Mouse (Mus musculus) embryonic facial prominence, embryonic 12.5 days (tissue): ENCODE results near the gene Gabrb3. TPM values are rescaled to one million over a fixed set of nuclear protein-coding genes. Genes with fewer than 3 reads are reported as not detected.

Experiments
- ATAC-seq: fragments of 200-750 bp; cut with Nextera tagmentation; 2 replicates; pipeline ENCODE4 v1.8.0; 2017; ENCODE audit not compliant: insufficient number of reproducible peaks, insufficient read depth, low FRiP score, low TSS enrichment
- H3K27ac ChIP-seq: fragments of 300-500 bp; sonication (generic); 2 replicates; pipeline ENCODE4 v1.5.1; 2016; ENCODE audit warnings: mild to moderate bottlenecking
- H3K27me3 ChIP-seq: fragments of 300-500 bp; sonication (generic); 2 replicates; pipeline ENCODE4 v1.6.1; 2016; ENCODE audit warnings: mild to moderate bottlenecking, moderate library complexity
- H3K36me3 ChIP-seq: fragments of 300-500 bp; sonication (generic); 2 replicates; pipeline ENCODE4 v1.6.1; 2016; ENCODE audit warnings: mild to moderate bottlenecking
- H3K4me1 ChIP-seq: fragments of 300-500 bp; sonication (generic); 2 replicates; pipeline ENCODE4 v1.6.1; 2016
- H3K4me2 ChIP-seq: fragments of 300-500 bp; sonication (generic); replicated peaks from 2 replicates; pipeline ENCODE4 v1.6.1; 2016; ENCODE audit warnings: mild to moderate bottlenecking, moderate library complexity
- H3K4me3 ChIP-seq: fragments of 300-500 bp; sonication (generic); 2 replicates; pipeline ENCODE4 v1.5.1; 2016; ENCODE audit warnings: mild to moderate bottlenecking
- H3K9ac ChIP-seq: fragments of 300-500 bp; sonication (generic); 2 replicates; pipeline ENCODE4 v1.6.1; 2016; ENCODE audit warnings: mild to moderate bottlenecking, moderate library complexity
- H3K9me3 ChIP-seq: fragments of 300-500 bp; sonication (generic); 2 replicates; pipeline ENCODE4 v1.6.1; 2016; ENCODE audit warnings: mild to moderate bottlenecking, moderate library complexity
- WGBS: fragments of 180-500 bp; shearing (Covaris S2); methylation state at CpG from one replicate; pipeline ENCODE4 v1.1.7; 2016; 5-methylcytosine and 5-hydroxymethylcytosine counted together
- polyA plus RNA-seq: library from polyadenylated mRNA; unstranded; fragments of >200 nt; fragmentation: Nextera tagmentation; extraction: Ambion mirVana; gene quantifications from 2 replicates; pipeline ENCODE4 v1.2.1, GENCODE M21; 2016

The Gabrb3 gene
- polyA plus RNA-seq, 1 experiment from 2014 or later: 3.4 TPM

DNA sequence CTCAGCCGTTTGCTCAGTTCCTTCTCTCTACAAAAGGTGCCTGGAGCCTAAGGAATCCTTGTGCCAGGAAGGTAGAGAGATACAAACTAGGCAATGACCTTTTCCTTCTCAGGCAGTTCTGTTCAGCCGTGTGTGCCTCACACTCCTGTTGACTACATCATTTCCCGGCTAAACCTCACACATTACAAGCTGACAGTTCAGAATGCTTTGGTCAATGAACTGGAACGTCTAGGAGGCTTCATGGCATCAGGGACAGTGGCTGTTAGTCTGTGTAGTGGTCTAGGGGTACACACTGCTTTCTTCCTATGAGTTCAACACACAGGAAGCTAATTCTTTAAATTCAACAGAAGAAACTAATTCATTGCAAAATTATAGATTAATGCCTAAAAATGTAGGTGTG, 216.2 kb downstream of the Gabrb3 start:
- H3K4me1 ChIP-seq: no peaks in the 10 kb centered on the region
- H3K4me2 ChIP-seq: no peak overlapping the region
- 55% methylated on average over 4 of the region's 4 CpGs for WGBS
- no peaks in the 10 kb centered on the region for H3K36me3 ChIP-seq
- H3K27me3 ChIP-seq: no peaks in the 10 kb centered on the region
- no peaks in the 10 kb centered on the region for H3K9me3 ChIP-seq
- no peak for ATAC-seq
- H3K9ac ChIP-seq: no peak overlapping the region
- H3K27ac ChIP-seq: no peak overlapping the region
- H3K4me3 ChIP-seq: no peak overlapping the region

DNA sequence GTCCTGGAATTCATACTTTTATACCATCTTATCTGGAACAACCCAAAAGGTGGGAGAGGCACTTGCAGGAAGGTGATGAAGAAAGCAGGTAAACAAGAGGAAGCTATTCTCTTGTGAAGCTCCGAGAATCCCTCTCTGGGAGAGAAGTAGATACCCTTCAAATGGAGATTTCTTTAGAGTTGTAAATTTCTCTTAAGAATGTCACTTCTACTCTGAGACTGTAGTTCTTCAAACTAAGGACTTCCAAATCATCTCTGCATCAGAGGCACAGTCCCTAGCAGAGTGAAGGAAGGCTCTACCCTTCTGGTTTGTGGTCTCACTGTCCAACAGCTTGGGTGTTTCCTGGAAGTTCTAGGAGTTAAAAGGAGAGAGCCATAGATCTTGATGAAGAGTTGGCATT, 221.3 kb downstream of the Gabrb3 start:
- Histone ChIP-seq H3K4me2 (no peak overlapping the region), H3K4me3 (no peak overlapping the region), H3K9me3 (no peaks in the 10 kb centered on the region), H3K4me1 (no peaks in the 10 kb centered on the region), H3K27ac (no peak overlapping the region), H3K27me3 (no peaks in the 10 kb centered on the region), H3K9ac (no peak overlapping the region), H3K36me3 (no peaks in the 10 kb centered on the region)
- WGBS: 74% methylated on average over 1 of the region's 1 CpGs
- ATAC-seq: no peak

DNA sequence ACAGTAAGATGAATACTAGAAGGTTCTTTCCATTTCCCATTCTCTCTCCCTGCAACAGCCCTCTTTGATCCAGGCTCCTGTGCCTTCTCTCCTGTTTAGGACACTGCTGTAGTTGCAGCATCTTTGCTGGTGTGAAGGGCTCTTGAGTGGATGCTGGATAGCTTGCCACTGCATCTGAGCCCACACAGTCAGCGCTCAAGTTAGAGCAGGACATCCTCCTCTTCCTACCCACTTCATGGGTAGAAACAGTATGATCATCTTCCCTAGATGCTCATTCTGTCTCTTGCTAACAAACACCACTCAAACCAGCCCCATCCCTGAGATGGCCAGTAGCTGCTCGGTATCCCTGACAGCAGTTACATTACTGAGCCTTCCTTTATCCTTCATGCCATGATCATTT, 227.9 kb downstream of the Gabrb3 start:
- Histone ChIP-seq H3K9ac (no peak overlapping the region), H3K36me3 (no peaks in the 10 kb centered on the region), H3K4me3 (no peak overlapping the region), H3K4me1 (no peaks in the 10 kb centered on the region), H3K27me3 (no peaks in the 10 kb centered on the region), H3K9me3 (no peaks in the 10 kb centered on the region), H3K27ac (no peak overlapping the region), H3K4me2 (no peak overlapping the region)
- 90% methylated on average over 2 of the region's 2 CpGs for WGBS
- no peak for ATAC-seq

DNA sequence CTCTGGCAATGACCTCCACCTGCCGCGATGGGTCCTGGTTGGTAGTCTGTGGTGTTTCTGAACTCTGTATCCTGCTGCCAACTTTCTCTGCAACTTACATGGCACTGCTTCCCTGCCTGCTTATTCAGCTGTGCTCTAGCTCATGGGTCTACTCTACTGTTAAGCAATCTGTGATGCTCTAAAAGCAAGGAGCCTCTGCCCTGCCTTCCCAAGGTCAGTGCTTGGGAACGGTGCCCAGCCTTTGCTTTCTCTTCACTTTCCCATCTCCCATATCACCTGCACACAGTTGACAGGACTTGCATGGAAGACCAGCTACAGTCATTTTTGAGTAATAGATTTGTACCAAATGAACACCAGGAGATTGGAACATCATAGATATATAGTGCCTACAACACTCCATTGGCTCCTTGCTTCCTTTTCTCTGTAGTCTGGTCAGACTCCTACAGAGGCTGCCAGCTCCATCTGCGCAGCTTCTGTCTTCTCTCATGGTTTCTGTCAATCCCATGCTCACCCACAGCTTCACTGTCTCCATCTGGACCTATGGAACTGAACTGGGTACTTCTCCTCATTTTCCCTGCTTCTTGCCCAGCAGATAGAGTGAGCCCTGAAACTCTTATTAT, 228.8 kb downstream of the Gabrb3 start:
- WGBS: 93% methylated on average over 4 of the region's 4 CpGs
- H3K4me3 ChIP-seq: no peak overlapping the region
- no peak overlapping the region for H3K4me2 ChIP-seq
- no peaks in the 10 kb centered on the region for H3K36me3 ChIP-seq
- H3K27ac ChIP-seq: no peak overlapping the region
- ATAC-seq: no peak
- no peaks in the 10 kb centered on the region for H3K4me1 ChIP-seq
- no peak overlapping the region for H3K9ac ChIP-seq
- no peaks in the 10 kb centered on the region for H3K9me3 ChIP-seq
- no peaks in the 10 kb centered on the region for H3K27me3 ChIP-seq

DNA sequence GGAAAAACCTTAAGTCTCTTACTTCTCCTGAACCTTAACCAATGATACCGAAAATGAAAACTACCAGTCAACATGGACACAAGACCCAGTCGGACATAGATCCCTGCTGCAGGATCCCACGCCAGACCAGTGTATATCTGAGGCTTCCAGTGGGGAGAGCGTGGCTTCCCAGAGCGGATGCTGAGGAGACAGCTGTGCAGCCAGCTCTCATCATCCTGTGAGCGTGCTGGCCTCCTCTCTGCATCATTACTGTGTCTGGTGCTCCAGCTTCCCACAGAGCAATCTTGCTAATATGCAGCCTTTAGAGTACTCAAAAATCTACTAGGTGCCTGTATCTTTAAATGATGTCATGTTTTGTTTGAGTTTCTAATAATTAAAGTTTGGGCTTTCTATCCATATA, 257.9 kb downstream of the Gabrb3 start:
- H3K36me3 ChIP-seq: no peaks in the 10 kb centered on the region
- no peaks in the 10 kb centered on the region for H3K9me3 ChIP-seq
- ATAC-seq: no peak
- no peak overlapping the region for H3K4me3 ChIP-seq
- no peak overlapping the region for H3K9ac ChIP-seq
- H3K4me2 ChIP-seq: no peak overlapping the region
- H3K4me1 ChIP-seq: no peaks in the 10 kb centered on the region
- no peak overlapping the region for H3K27ac ChIP-seq
- no peaks in the 10 kb centered on the region for H3K27me3 ChIP-seq
- 85% methylated on average over 6 of the region's 6 CpGs for WGBS

DNA sequence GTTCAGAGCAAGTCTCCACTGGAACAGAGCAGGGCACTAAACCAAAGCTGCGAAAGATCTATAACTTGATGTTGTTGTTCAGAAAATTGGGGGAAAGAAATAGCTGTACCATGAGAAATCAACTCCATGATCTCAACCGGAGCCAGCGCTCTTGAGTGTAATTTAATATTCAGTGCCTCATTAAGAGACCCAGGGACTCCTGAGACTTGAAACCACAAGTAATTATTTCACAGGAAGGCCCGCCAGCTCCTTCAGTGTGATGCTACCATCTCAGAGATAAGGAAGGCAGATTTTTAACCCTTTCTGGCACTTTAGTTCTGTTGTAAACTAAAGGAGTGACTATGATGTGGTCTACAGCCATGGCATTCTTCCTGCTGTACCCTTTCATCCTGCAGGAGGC, 270.3 kb downstream of the Gabrb3 start:
- Histone ChIP-seq H3K4me3 (no peak overlapping the region), H3K27me3 (no peaks in the 10 kb centered on the region), H3K4me1 (no peaks in the 10 kb centered on the region), H3K27ac (no peak overlapping the region), H3K9me3 (no peaks in the 10 kb centered on the region), H3K36me3 (no peaks in the 10 kb centered on the region), H3K4me2 (no peak overlapping the region), H3K9ac (no peak overlapping the region)
- WGBS: 50% methylated on average over 4 of the region's 4 CpGs
- no peak for ATAC-seq

DNA sequence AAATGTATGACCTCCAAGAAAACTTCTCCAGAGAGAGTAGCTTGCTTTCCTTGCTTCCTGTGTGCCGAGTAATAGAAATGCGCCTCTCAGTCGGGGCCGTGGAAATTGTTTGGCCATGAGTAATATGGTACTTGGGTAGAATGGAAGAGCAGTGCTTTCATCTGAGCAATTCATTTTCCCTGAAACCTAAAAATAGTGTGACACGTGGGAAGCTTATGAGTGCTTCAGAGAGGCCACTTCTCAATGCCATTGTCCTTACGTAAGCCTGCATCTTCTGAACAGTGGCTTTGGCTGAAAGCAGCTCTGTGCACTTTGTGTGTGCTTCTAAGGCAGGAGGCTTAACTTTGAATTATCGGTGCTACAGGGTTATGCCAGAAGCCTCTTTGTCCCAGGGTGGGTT, 280.9 kb downstream of the Gabrb3 start:
- Histone ChIP-seq H3K9me3 (no peaks in the 10 kb centered on the region), H3K4me2 (no peak overlapping the region), H3K27ac (no peak overlapping the region), H3K4me1 (no peaks in the 10 kb centered on the region), H3K9ac (no peak overlapping the region), H3K4me3 (no peak overlapping the region), H3K36me3 (no peaks in the 10 kb centered on the region), H3K27me3 (no peaks in the 10 kb centered on the region)
- no peak for ATAC-seq
- WGBS: 88% methylated on average over 7 of the region's 7 CpGs

DNA sequence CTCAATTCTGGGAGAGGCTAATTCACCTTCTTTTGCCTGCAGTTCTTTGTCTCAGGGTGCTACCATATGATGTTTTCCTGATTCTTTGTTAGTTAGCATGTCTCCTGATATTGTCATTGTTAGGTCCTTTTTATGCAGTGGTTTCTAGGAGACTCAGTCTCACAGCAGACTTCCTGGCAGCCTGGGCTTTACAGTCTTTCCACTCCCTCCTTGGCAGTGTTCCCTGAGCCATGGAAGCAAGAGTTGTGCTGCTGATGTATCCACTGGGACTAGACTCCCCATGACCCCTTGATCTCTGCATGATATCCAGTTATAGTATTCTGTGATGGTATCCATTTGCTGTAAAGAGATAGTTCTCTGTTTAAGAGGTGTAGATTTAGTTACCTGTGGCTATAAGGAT, 281.6 kb downstream of the Gabrb3 start:
- H3K4me3 ChIP-seq: no peak overlapping the region
- no peak overlapping the region for H3K27ac ChIP-seq
- H3K9ac ChIP-seq: no peak overlapping the region
- H3K4me1 ChIP-seq: no peaks in the 10 kb centered on the region
- H3K9me3 ChIP-seq: no peaks in the 10 kb centered on the region
- ATAC-seq: no peak
- H3K4me2 ChIP-seq: no peak overlapping the region
- no peaks in the 10 kb centered on the region for H3K36me3 ChIP-seq
- no peaks in the 10 kb centered on the region for H3K27me3 ChIP-seq

DNA sequence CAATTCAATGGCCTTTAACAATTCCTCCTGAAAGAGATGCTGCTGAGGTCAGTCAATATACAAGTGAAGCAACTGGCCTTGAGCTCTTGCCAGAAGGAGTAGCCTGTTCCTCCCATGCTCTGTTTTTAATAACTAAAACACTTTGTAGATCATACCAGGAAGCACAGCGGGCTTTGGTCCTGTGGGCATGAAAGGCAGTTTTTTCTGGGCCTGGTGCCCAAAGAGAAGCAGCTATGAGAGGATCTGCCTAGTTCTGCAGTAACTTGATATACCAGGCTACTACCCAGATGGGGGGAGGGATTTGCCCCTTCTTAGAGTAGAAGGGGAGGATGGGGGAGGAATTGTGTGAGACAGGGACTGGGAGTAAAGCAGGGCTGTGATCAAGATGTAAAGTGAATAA, 284.1 kb downstream of the Gabrb3 start:
- Histone ChIP-seq H3K4me2 (no peak overlapping the region), H3K4me3 (no peak overlapping the region), H3K36me3 (no peaks in the 10 kb centered on the region), H3K4me1 (no peaks in the 10 kb centered on the region), H3K27me3 (no peaks in the 10 kb centered on the region), H3K27ac (no peak overlapping the region), H3K9me3 (no peaks in the 10 kb centered on the region), H3K9ac (no peak overlapping the region)
- 33% methylated on average over 1 of the region's 1 CpGs for WGBS
- ATAC-seq: no peak

DNA sequence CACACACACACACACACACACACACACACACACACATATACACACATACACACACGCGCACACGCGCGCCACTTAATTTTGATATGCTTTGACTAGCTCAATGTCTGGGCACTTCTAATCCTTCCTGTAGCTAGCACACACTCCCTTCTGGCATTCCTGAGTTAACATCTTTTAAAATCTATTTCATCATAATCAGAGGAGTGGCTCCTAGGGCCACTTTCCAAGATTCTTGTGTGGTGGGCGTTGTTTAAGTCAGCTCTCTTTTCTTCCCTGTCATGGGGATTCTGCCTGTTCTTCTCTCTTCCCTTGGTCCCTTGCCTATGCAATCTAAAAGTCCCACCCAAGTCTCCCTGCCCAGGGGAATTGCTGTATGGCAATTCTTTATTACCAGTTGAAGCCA, 286.6 kb downstream of the Gabrb3 start:
- Histone ChIP-seq H3K4me3 (no peak overlapping the region), H3K36me3 (no peaks in the 10 kb centered on the region), H3K27ac (no peak overlapping the region), H3K9ac (no peak overlapping the region), H3K4me1 (no peaks in the 10 kb centered on the region), H3K4me2 (no peak overlapping the region), H3K9me3 (no peaks in the 10 kb centered on the region), H3K27me3 (no peaks in the 10 kb centered on the region)
- 97% methylated on average over 6 of the region's 6 CpGs for WGBS
- ATAC-seq: no peak

DNA sequence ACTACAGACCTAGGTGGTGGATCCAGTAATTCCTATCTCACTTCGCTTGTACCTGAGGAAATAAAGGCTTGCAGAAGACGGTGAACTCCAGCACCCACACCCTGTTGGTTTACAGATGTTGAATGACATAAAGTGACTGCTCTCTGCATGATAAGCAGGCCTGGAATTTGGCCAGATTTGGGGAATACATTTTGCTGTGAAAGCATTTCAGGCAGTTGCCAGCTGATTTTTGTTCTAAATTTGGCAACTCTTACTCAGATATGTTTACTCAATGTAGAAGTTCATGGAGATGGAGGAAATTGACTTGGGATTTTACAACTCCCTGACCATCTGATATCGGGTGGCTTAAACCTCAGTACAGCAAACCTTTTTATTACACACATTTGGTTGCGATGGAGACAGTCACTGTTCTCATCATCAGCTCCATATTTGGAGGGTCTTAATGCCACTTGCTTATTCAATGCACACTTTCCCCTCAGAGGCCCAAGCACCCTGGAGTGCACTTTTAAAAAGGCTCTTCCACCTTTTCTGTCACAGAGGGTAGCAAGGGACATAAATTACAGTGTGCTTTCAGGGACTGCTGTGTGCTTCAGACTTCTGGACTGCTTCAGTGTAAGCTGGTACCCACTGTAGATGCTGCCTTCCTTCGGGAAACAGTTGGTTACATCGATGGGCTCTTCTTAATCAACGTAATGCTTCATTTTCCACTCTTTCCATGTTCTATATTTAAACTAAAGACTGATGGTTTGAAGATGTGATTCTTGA, 287.7 kb downstream of the Gabrb3 start:
- Histone ChIP-seq H3K9ac (no peak overlapping the region), H3K4me2 (no peak overlapping the region), H3K27me3 (no peaks in the 10 kb centered on the region), H3K27ac (no peak overlapping the region), H3K9me3 (no peaks in the 10 kb centered on the region), H3K36me3 (no peaks in the 10 kb centered on the region), H3K4me1 (no peaks in the 10 kb centered on the region), H3K4me3 (no peak overlapping the region)
- WGBS: 83% methylated on average over 7 of the region's 7 CpGs
- ATAC-seq: no peak

DNA sequence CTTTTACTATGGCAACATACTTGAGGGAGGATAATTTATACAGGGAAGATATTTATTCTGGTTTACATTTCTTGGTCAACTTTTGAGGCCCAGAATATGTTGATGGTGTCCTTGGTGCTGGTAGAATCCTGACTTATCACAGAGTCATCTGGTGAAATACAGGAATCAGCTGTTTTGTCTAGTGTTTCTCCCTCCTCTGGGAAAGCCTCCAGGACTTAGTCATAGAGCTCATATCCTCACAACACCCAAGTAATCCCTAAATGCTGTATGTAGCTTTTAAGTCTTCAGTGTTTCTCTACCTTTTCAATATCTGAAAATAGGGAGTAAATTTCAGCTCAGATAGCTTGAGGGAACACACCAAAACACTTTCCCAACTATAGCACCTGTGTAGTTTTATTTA, 292.2 kb downstream of the Gabrb3 start:
- Histone ChIP-seq H3K27me3 (no peaks in the 10 kb centered on the region), H3K4me2 (no peak overlapping the region), H3K9me3 (no peaks in the 10 kb centered on the region), H3K27ac (no peak overlapping the region), H3K4me1 (no peaks in the 10 kb centered on the region), H3K9ac (no peak overlapping the region), H3K36me3 (no peaks in the 10 kb centered on the region), H3K4me3 (no peak overlapping the region)
- ATAC-seq: no peak
